Mouse (Mus musculus) brain, embryonic 14.5 days (tissue): Measurements from ENCODE around the gene Nckap5.

Source experiments
- CTCF ChIP-seq: fragments of 200-500 bp; IDR thresholded peaks from 2 replicates; pipeline ENCODE4 v1.5.1; 2012; ENCODE audit warnings: inconsistent platforms, mild to moderate bottlenecking, moderate library complexity, borderline replicate concordance; ENCODE audit not compliant: insufficient read depth, insufficient read length; ENCODE audit errors: extremely low read depth
- POLR2A ChIP-seq: fragments of 200-500 bp; IDR thresholded peaks from 2 replicates; pipeline ENCODE4 v1.6.1; 2012; ENCODE audit warnings: mild to moderate bottlenecking, inconsistent platforms, borderline replicate concordance; ENCODE audit not compliant: poor library complexity, insufficient read depth, insufficient read length, severe bottlenecking; ENCODE audit errors: extremely low read depth

- TF ChIP-seq CTCF (no peak), POLR2A (no peak)
Measured at GRCm38 (mm10) chr1:126745482-126746136, 85.0 kb downstream of the Nckap5 start.
